Mouse (Mus musculus) left cerebral cortex, adult 18-20 months (tissue): ENCODE data around the gene Glrx5. TPM values are rescaled to one million over a fixed set of nuclear protein-coding genes. Genes with fewer than 3 reads are reported as not detected.

Experiments
- DNase-seq, 2 experiments: peaks; one replicate each; pipeline ENCODE4 v3.0.0; 2021 to 2022; ENCODE audit warnings: low spot score in 2 of 2, mixed read lengths in 1 of 2
- total RNA-seq, 2 experiments: library from RNA; stranded (reverse); gene quantifications; 2 replicates each; pipeline ENCODE4 v1.2.3; 2021

The Glrx5 gene
- total RNA-seq, 2 experiments from 2014 or later, result 45.1 to 48.5 TPM

DNA sequence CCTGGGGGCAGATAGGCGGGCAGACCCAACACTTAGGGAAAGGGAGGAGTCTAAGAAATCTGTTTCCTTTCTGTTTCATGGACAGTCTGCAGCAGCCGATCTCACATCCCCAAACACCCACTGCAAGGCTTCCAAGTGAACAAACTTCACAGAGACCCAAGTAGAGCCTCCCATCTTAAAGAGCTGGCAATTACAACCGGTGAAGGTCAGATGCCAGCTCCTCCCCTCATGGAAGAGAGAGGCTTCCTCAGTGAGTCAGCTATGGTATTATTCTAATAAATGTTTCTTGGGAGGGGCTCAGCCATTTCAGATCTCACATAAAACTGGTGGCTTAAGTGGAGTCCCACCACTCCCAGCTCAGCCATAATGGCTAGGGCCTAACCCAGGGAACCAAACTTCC lies 28.8 kb upstream of the Glrx5 start:
- no peak for DNase-seq

DNA sequence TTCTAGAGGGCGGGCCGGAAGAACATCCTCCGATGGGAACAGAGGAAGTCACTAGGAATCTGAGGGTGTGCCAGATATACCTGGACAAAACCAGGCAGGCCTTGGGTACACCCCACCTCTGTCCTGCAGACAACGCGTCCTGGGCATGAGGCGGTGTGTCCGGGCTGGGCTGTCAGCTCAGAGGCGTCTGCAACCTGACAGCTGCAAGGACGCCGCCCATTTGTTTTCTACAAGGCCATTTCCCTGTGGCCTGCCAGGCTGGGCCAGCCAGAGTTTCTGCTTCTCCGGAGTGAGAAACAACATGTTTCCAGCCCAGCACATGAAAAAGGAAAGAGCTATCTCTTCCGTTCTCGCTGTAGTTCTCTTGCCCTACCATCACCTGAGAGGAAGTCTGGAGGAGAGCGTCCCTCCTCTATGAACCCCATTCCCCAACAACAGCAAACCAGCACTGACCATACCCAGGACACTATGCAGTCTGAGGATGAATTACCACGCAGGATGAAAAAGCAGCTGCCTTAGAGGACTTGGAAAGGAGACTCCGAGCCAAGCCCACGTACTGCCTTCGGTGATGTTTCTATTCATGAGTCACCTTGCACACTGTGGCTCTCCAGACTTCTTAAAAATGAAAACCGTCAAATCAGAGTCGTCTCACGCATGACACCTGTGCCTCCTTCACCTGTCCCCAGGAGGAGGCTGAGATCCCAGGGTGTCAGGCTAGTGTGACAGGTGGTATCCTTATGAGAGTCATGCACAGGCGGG lies 27.4 kb upstream of the Glrx5 start:
- no peak for DNase-seq

DNA sequence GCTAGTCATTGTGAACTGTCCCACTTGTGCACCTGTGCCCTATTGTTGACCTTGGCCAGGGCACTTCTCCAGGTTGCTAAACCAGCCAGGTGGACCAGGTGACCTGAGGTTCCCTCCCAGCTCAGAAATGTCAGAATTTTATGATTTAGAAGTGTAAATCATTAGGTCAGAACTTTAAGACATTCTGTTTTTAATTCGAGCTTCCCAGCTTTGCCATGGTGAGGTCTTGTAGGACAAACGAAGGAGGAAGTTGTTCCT lies 26.8 kb upstream of the Glrx5 start:
- DNase-seq, result no peak

DNA sequence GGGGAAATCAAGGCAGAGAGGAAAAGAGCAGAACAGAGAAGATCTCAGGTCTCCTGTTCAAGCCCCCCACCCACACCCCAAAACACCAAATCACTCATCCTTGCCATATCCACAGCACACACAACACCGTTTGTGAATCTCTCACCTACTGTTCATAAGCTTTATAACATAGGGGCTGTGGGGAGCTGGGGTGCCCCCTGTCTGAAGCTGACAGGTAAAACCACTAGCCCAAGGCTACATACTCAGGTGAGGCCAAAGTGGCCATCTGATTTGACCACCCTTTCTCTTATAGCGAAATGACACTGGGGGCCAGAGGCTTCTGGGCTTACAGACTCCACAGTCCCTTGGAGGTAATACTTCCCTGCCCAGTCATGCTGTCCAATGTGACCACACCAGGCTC lies 24.3 kb upstream of the Glrx5 start:
- no peak for DNase-seq

DNA sequence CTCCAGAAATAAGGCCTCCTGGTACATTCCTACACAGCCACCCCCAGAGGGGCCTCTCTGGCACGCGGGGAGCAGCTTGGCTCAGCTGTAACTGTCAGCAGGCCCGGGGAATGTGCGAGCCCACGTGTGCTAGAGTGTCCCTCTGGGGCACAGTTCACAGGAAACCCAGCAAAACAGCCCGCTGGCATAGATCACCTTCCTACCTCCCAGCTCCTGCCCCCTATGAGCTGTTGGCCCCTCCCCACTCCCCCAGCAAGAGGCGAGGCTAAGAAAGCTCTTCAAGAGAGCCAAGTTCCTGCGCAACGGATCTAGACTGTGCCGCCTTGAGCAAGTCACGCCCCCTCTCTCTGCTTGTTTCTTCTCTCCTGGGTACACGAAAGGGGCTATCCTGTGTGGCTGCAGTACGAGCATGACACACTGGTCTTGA lies 23.7 kb upstream of the Glrx5 start:
- no peak for DNase-seq

DNA sequence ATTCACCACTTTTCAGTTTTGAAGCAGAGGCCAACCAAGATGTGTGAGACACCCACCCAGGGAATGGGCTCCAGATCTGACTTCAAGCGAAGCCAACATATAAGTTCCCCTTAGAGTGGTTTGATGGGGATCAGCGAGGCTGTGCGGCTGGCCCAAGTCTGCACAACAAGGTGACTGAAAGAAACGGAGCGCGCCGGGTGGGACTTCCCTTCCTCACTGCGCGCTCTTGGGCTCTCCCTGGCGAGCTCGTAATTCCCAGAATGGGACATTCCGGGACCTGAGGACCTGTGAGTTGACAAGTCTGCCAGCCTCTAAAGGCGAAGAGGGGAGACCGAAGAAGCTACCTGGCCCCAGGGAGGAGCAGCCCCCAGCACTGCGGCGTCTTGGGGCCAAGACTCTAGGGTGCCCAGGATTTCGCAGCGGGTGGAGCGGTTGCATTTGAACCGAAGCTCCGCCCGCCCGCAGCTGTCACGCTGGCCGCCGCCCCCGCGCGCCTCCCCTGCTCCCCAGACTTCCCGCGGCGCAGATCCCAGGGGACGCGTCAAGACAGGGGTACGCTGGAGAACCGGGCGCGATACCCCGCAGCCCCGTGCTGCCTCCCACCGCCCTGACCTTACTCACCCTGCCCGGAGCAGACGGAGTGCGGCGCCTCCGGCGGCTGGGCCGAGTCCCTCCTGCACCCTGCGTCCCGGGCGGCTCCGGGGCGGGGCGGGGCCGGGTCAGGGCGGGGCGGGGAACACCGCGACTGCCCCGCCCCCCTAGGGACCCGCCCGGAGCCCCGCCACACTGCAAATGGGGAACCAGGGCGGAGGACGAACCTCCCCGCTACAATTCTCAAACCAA lies 22.9 kb upstream of the Glrx5 start, which contains the start of gene Syne3:
Gene Syne3 (minus strand): TSS at position 440 of the 843 bp plus-strand sequence.
- DNase-seq, result peak; percentile 67 to 74

DNA sequence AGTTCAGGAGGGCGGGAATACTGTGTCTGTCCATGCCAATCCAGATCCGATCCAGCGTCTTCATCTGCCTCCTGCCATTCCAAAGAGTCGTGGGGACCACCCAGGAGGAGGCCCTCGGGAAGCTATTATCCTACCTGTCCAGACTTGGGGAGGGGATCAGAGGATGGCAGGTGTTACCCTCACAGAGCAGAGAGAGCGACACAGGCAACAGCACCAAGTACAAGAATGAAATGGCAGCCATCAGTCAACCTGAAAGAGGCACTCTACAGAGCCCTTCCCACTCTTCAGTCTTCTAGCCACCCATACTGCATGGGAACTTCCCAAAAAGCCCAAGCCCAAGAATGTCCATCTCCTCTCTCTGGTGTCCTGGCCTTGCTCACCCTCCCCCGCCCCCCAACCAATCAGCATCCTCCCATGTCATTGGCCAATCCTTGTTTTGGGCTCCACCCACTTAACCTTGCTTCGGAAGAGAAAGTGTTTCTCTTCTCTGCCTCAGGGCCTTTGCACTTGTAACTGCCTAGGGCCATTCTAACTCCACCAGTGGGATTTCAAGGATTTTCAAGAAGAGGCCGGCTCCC lies 22.2 kb upstream of the Glrx5 start:
- DNase-seq, result no peak

DNA sequence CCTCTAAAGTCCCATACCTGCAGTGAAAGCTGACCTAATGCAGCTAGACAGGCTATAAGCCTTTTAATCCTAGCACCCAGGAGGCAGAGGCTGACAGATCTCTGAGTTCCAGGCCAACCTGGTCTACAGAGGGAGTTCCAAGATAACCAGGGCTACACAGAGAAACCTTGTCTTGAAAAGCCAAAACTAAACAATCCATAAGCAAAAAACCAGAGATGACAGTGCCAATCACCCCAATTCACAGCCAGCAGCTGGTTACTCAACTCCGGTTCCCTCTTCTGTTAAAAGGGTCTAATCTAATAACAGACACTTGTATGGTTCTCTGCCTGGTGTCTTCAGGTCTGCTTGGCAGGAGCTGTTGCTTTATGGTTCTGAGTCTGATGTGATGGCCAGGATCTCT lies 20.9 kb upstream of the Glrx5 start:
- no peak for DNase-seq

DNA sequence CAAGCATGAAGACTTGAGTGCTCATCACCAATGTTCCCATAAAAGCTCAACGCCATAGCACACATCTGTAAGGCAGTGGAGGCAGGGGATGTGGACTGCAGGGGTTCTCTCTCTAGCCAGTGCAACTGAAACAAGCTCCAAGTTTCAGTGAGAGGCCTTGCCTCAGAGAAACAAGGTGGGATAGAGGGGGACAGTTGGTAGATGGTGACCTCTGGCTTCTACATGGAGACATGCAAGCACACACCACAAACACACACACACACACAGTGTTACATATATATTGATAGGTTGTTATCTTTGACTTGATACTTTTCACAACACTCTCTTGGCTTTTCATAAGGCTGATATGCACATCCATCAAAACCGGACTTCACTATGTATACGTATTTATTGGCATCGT lies 20.2 kb upstream of the Glrx5 start:
- DNase-seq, result no peak

DNA sequence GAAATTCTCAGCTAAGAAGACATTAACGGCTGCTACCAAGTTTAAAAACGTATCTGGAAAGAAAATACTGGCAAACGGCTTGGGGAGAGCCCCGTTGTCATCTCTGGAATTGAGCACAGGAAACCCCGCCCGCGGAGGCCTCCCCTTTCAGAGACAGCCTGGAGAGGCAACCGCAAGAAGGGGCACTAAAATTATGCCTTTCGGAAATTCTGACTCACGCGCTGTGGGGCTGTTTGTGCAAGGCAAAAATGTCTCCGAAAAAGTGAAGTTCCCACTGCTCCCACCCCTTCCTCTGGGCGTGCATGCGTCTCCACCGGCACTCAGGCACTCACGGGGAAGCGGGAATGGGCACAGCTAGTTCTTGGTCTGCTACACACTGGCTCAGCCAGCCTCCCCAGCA lies 19.4 kb upstream of the Glrx5 start:
- peak; percentile 64 to 70 for DNase-seq

DNA sequence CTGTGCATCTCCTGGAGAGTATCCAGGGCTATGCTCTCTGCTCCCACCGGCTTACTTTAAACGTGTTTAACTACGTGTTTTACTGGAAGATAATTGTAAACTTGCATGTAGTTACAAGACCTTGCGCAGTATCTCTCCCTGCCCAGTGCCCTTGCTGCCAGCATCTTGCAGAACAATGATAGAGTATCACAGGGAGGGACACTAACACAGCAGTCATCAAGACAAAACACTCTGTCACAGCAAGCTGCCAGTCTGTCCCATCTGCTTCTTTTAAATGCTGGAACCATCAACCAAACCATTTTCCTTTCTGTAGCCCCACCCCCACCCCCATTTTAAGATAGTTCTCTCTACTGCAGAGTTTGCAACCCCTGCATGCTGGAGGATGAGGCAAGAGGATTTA lies 16.3 kb upstream of the Glrx5 start:
- no peak for DNase-seq

DNA sequence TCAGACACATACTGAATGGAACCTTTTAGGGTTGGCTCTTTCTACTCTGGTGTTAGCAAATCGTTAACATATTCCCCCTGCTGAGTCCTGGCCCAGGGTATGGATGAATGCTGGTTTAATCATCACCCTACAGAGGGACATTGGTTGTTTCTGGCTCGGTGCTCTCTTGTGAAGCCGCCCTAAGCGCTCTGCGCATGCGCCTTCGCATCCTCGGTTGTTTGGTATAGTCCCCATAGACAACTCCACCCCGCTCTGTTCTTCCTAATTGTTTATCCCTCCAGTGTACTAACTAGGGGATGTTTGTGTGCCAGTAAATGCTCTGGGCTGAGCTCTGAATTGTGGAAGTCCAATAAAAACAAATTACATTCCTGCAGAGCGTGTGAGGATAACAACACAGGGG lies 15.8 kb upstream of the Glrx5 start:
- no peak for DNase-seq

DNA sequence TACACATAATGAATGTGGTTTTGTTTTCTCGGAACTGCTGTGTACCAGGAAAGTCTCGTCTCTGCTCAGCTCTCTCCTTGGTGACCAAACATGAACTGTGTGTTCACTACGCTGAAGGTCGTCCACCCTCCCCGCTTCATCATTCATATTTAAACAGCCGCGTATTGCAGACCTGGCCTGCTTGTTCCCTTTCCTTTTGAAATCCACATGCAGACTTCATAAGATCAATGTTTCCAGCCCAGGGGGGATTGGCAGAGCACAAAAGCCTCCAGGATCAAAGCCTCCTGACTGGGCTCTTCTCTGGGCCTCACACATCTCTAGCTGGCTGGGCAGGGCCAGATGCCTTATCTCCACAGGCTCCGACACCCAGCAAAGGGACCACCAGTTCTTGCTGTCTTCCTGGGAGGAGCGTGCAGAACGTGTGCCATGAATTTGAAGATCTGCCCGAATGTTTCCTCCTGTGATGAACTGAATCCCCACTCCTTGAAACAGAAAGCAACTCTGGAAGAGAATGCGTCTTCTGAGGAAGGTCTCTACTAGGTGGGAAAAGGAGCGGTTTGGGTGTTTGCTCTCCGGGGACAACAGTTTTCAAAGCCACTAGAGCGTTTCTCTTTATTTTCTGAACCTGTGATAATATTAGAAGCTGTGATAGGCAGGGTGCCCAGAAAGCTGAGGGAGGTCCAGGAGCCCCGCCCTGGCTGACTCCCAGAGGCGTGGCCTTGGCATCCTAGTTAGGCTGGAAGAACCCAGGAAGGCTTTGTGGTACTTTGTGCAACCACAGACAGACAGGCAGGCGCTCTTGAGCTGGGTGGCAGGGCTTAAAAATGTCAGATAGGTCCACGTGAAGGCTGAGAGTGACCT lies 12.9 kb upstream of the Glrx5 start:
- DNase-seq, result no peak

DNA sequence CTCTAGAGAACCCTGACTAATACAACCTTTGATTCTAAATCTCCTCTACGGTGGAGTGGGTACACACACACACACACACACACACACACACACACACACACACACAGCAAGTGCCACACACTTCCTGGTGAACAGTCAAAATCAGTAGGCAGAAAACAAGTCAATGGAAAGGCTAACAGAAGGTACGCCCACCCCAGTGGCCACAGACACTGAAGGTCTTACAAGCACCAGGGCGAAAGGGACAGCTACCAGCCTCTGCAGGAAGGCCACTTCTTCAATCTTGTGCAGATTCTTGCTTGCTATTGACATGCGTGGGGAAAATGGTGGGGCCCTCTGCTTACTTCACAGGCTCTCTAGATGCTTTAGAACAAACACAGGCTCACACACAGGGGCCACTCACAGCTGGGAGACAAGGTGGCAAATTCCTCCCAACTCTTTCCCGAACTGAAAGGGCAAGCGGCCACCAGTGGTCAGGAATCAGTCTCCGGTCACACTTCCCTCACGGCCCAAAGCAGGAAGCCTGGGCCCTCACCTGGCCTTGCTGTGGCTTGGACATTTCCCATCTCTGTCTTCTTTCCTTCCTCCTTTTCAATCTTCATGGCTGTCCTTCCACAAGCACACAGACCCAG lies 10.9 kb upstream of the Glrx5 start:
- DNase-seq, result no peak

DNA sequence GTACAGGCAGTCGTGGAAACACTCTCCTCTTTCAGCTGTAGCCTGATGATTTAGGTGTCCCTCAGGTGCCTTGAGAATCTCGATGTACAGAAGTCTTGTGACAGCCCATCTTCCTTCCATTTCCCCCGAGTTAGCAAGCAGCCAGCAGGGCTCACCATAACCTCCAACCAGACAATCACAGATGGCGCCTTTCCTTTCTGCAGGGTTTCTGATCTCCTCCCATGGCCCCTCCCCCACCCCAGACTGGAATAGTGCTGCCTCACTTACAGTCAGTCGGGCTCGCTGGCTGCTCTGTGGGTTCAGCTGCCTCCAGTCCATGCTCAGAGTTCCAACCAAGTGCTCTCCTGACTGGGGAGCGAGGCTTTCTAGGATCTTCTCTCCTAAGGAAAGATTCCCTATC lies 10.3 kb upstream of the Glrx5 start:
- DNase-seq, result no peak

DNA sequence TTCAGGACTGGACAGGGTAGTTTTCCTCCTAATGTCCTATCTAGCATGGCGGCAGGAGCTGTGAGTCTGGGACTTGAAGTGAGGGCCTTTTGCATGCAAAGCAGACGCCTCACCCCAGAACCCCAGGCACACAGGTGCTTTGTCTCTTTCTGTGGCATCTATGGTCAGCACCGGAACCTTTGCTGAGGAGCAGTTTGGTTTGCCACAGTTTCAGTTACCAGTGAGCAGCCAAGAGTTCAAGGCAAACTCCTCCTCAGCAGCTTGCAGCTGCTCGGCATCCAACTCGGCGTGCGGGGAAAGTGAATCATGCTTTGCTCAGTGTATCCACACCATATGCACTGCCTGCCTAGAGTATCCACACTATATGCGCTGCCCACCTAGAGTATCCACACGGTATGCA lies 9.7 kb upstream of the Glrx5 start:
- no peak for DNase-seq

DNA sequence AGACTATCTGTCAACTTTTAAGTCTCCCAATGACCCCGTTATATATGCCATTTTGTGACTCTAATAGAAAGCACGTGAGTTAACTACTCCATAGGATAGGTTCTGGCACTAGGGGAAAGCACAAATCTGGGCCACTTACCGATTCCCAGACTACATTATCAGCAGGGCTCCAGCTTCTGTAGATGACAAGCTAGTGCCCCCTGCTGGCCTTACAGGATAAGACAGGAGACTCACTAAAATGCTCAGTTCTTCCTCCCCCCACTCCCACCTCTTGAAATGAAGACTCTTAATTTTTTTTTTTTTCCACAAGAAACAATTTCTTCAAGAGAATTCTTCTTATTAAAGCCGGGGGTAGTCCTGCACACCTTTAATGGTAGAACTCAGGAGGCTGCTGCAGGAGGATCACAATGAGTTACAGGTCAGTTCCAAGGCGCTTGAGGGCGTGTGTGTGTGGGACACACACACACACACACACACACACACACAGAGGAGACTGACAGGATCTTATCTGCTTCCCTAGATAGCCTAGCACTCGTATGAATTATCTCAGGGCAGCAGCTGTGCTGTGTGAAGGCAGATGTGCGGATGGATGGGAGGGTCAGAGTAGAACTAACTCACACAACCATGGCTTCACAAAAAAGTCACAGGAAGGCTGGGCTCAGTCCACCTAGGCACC lies 7.1 kb upstream of the Glrx5 start:
- DNase-seq, result peak; percentile 69 to 82

DNA sequence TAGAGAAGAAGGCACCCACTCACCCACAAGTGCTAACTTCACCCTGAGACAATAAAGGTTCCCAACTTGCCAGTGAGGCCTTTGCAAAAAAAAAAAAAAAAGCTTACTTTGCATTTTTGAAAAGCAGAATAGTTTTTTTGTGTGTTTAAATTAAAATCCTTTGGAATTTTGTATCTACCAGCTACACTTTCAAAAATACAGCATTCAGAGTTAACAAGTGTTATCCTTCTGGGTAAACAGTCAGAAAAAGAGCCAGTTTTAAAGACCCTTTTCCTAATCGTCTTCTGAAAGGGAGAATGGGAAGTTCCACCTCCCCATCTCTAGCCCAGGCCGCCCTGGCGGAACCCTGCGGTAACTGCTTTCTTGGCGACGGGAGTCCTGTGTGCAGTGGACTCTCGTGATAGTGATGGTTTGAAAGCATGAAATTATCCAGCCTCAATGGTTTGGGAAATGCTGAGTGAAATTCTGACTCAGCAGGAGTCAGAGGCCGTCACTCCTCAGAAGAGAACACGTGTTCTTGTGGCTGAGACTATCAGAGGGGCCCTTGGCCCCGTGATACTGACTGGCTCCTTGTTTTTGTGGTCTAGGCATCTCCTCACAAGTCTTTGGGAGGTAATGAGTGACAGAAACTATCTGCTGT lies 6.4 kb upstream of the Glrx5 start:
- no peak for DNase-seq

DNA sequence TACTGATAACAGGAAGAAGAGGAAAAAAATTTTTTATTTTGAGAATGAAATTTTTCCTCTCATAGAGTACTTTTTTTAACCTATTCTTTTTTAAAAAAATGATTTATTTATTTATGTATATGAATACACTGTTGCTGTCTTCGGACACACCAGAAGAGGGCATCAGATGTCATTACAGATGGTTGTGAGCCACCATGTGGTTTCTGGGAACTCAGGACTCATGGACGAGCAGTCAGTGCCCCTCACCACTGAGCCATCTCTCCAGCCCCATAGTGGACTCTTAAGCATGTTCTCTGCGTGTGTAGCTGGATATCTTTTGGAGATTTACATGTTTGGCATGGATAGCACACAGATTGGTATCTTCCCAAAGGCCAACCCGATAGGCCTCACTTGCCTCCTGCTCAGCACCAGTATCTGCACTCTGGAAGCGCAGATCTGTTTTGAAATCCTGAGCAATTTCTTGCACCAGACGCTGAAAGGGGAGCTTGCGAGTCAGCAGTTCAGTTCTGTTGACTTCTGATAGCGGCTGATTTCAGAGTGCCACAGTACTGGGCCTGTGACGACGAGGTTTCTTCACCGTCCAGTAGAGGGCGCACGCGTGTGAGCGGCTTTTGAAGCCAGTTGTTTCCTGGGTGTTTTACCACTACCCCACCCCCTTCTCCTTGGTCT lies 5.0 kb upstream of the Glrx5 start:
- peak; percentile 74 to 77 for DNase-seq
